Mouse (Mus musculus) neutrophil, adult 5-6 weeks (primary cell): ENCODE data around the gene Fbxl18. TPM values are rescaled to one million over a fixed set of nuclear protein-coding genes. Genes with fewer than 3 reads are reported as not detected.
A peak's percentile ranks its signal among the peaks of the same experiment; 100 is the strongest.
"Not testable (repeated sequence)": the region's sequence is repeated elsewhere in the genome, so short reads cannot be mapped to it uniquely, and the experiment has no call there.

Experiments used
- ATAC-seq: fragments of 151-379, 151-347 bp; 2 replicates; pipeline ENCODE4 v1.8.0; 2017; ENCODE audit warnings: mild to moderate bottlenecking, moderate TSS enrichment; ENCODE audit not compliant: insufficient number of reproducible peaks, poor library complexity, low FRiP score, severe bottlenecking; ENCODE audit errors: extremely low read depth
- total RNA-seq: library from RNA; stranded (forward); fragments of 200-1000 nt; gene quantifications from 2 replicates; pipeline ENCODE4 v1.2.3, GENCODE M21; 2017

The Fbxl18 gene
- total RNA-seq, 1 experiment from 2014 or later, result 5.9 TPM

- no peak for ATAC-seq
Measured at GRCm38 (mm10) chr5:142903470-142904207, 8.4 kb upstream of the Fbxl18 start.

- ATAC-seq, result no peak
Measured at GRCm38 (mm10) chr5:142902506-142903314, 7.5 kb upstream of the Fbxl18 start.

- ATAC-seq, result no peak
Measured at GRCm38 (mm10) chr5:142901846-142902505, 6.8 kb upstream of the Fbxl18 start.

- no peak for ATAC-seq
Measured at GRCm38 (mm10) chr5:142901355-142901802, 6.2 kb upstream of the Fbxl18 start.

- ATAC-seq, result no peak
Measured at GRCm38 (mm10) chr5:142900651-142901050, 5.4 kb upstream of the Fbxl18 start.

GRCm38 (mm10) chr5:142899932-142900533 lies 4.8 kb upstream of the Fbxl18 start:
- ATAC-seq, result no peak

GRCm38 (mm10) chr5:142899057-142899601 lies 3.9 kb upstream of the Fbxl18 start:
- ATAC-seq, result peak; percentile 10; the same call in 1 of the 2 replicates

GRCm38 (mm10) chr5:142898316-142898715 lies 3.1 kb upstream of the Fbxl18 start:
- no peak for ATAC-seq

GRCm38 (mm10) chr5:142897568-142898248 lies 2.5 kb upstream of the Fbxl18 start:
- ATAC-seq, result no peak

- no peak for ATAC-seq
Measured at GRCm38 (mm10) chr5:142896713-142897112, 1.5 kb upstream of the Fbxl18 start.

- ATAC-seq, result no peak
Measured at GRCm38 (mm10) chr5:142896192-142896591, 971 bp upstream of the Fbxl18 start.

- no peak for ATAC-seq
Measured at GRCm38 (mm10) chr5:142891396-142891795, 3.8 kb downstream of the Fbxl18 start.

GRCm38 (mm10) chr5:142887533-142887932 lies 7.7 kb downstream of the Fbxl18 start:
- not testable (repeated sequence) for ATAC-seq

- no peak for ATAC-seq
Measured at GRCm38 (mm10) chr5:142886761-142887160, 8.5 kb downstream of the Fbxl18 start.

- ATAC-seq, result no peak
Measured at GRCm38 (mm10) chr5:142886181-142886580, 9.0 kb downstream of the Fbxl18 start.

GRCm38 (mm10) chr5:142882471-142882870 lies 12.8 kb downstream of the Fbxl18 start:
- no peak for ATAC-seq

GRCm38 (mm10) chr5:142881936-142882335 lies 13.3 kb downstream of the Fbxl18 start:
- ATAC-seq, result no peak

- ATAC-seq, result no peak
Measured at GRCm38 (mm10) chr5:142880806-142881516, 14.3 kb downstream of the Fbxl18 start.
